14 mouse cellular contexts compared by ENCODE assay signal in the genomic region with DNA sequence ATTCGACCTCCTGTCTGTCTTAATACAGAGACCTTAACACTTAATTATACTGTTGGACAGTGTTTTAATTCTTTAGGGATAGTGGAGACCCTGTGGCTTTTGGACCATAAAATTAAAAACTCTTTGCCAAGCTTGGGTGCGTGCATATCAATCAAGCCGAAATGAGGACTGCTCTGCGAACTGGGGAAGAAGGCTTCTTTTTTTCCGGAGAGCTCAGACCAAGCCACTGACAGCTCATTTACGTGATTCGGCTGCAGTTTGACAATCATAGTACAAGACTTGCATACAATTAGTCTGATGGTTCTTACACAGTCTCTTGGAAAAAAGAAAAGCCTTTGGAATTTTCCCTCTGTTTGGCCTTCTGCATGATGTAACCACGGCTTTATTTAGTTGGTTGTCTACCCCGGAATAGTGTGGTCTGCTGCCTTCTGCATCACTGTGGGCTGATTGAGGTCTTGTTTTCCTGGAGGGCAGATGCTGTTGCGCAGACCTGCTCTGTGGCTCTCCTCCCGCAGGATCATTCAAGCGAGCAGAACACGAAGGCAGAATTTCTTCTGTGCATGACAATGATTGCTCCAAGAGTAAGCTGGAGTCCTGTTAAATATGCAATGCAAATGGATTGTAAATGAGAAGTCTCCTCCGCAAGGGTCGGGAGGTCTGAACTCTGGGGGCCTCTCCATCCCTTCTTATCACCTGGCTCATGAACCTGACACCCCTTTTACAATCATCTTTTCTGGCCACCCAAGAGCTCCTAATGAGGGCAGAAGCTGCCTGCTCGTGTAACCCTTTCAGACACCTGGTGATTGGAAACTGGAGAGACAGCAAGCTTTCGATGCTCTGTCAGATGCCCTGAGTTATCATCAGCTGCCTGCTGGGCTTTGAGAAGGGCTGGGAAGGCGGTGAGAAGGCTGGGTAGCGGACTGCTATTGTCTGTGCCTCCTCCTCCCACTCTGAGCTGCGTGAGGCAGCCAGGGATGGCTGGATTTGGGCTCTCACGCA.
A peak's percentile ranks its signal among the peaks of the same experiment; 100 is the strongest.
DNase-seq lines count a peak whose midpoint lies in the region; ATAC-seq and TF ChIP-seq lines count a peak whose summit lies in the region.
"Had no signal": no experiment of that assay in that cellular context is flagged by ENCODE, and none has a peak within 500 bp of the region (broad histone marks: within the 10 kb centered on the region; RNA-seq: fewer than 3 reads in every experiment).

No protein-coding gene starts in this region.

- no peaks in the 10 kb centered on the region for H3K27me3 ChIP-seq in hindbrain, embryonic 14.5 days (ENCODE audit: control insufficient read depth, insufficient read depth, low read length)
- no peaks in the 10 kb centered on the region for H3K27me3 ChIP-seq in neural tube, embryonic 14.5 days (ENCODE audit: control insufficient read depth, insufficient read depth, low read length)
- no peaks in the 10 kb centered on the region for H3K27me3 ChIP-seq in liver, postnatal 0 days (ENCODE audit: insufficient read depth, low read length)
- H3K27me3 ChIP-seq in stomach, postnatal 0 days (ENCODE audit: control insufficient read depth, insufficient read depth, low read length) = no peaks in the 10 kb centered on the region

- peak overlapping the region; percentile 21 for H3K4me2 ChIP-seq in hindbrain, embryonic 14.5 days (replicated peaks)
- peak overlapping the region; percentile 18; the same call in 1 of the 2 replicates for H3K4me2 ChIP-seq in neural tube, embryonic 14.5 days (ENCODE audit: low read depth, low read length)
- no peak overlapping the region for H3K4me2 ChIP-seq in liver, postnatal 0 days (ENCODE audit: low read depth, low read length)
- H3K4me2 ChIP-seq in stomach, postnatal 0 days (replicated peaks; ENCODE audit: low read depth) = no peak overlapping the region
- H3K4me2 ChIP-seq: heart, embryonic 13.5 days had no signal

- intact Hi-C loops in left cerebral cortex, postnatal 36 days (cut with DNase I) = no loop called here

- H3K36me3 ChIP-seq in hindbrain, embryonic 14.5 days (replicated peaks; ENCODE audit: control insufficient read depth, insufficient read depth) = no peaks in the 10 kb centered on the region
- H3K36me3 ChIP-seq in neural tube, embryonic 14.5 days (ENCODE audit: control insufficient read depth, insufficient read depth, low read length) = no peaks in the 10 kb centered on the region
- no peaks in the 10 kb centered on the region for H3K36me3 ChIP-seq in liver, postnatal 0 days (replicated peaks; ENCODE audit: insufficient read depth, low read length)
- H3K36me3 ChIP-seq in stomach, postnatal 0 days (ENCODE audit: control insufficient read depth, insufficient read depth, low read length) = no peaks in the 10 kb centered on the region
- H3K36me3 ChIP-seq: heart, embryonic 13.5 days had no signal

- no peak for TF ChIP-seq EP300 in liver, postnatal 0 days (IDR thresholded peaks at IDR 0.05; ENCODE audit: low read depth)
- TF ChIP-seq EP300 in stomach, postnatal 0 days (optimal IDR thresholded peaks at IDR 0.05) = no peak

- H3K4me1 ChIP-seq in hindbrain, embryonic 14.5 days (replicated peaks; ENCODE audit: control insufficient read depth, insufficient read depth, low read length) = peaks cover 27% of the 10 kb centered on the region
- H3K4me1 ChIP-seq in neural tube, embryonic 14.5 days (ENCODE audit: control insufficient read depth, insufficient read depth, low read length) = peaks cover 14% of the 10 kb centered on the region
- no peaks in the 10 kb centered on the region for H3K4me1 ChIP-seq in liver, postnatal 0 days (ENCODE audit: insufficient read depth)
- H3K4me1 ChIP-seq in stomach, postnatal 0 days (replicated peaks; ENCODE audit: control insufficient read depth, insufficient read depth) = no peaks in the 10 kb centered on the region
- H3K4me1 ChIP-seq: heart, embryonic 13.5 days had no signal

- TF ChIP-seq CTCF in liver, postnatal 0 days (IDR thresholded peaks at IDR 0.05; ENCODE audit: low read depth) = no peak
- no peak for TF ChIP-seq CTCF in stomach, postnatal 0 days (IDR thresholded peaks at IDR 0.05; ENCODE audit: low read depth)

- peak overlapping the region; percentile 82 for H3K27ac ChIP-seq in hindbrain, embryonic 14.5 days
- peak overlapping the region; percentile 57 for H3K27ac ChIP-seq in neural tube, embryonic 14.5 days (ENCODE audit: low read depth, low read length)
- no peak overlapping the region for H3K27ac ChIP-seq in liver, postnatal 0 days (ENCODE audit: low read depth)
- no peak overlapping the region for H3K27ac ChIP-seq in stomach, postnatal 0 days (replicated peaks)
- H3K27ac ChIP-seq: heart, embryonic 13.5 days had no signal

- 8% methylated on average over 21 of the region's 21 CpGs for WGBS in hindbrain, embryonic 14.5 days
- WGBS in neural tube, embryonic 14.5 days = 9% methylated on average over 21 of the region's 21 CpGs
- 40% methylated on average over 21 of the region's 21 CpGs for WGBS in liver, postnatal 0 days (ENCODE audit: insufficient replicate concordance)
- WGBS in stomach, postnatal 0 days = 27% methylated on average over 21 of the region's 21 CpGs

- peak; percentile 68 for ATAC-seq in hindbrain, embryonic 14.5 days (ENCODE audit: low FRiP score)
- peak; percentile 55 for ATAC-seq in neural tube, embryonic 14.5 days (ENCODE audit: low read depth)
- ATAC-seq in liver, postnatal 0 days = no peak
- ATAC-seq in stomach, postnatal 0 days (ENCODE audit: low FRiP score, low TSS enrichment) = no peak

- peak; percentile 24 to 36 for DNase-seq in left cerebral cortex, postnatal 36 days (ENCODE audit: low spot score in 2 of 2)
- DNase-seq in left cerebral cortex, adult 11 months (ENCODE audit: low spot score) = no peak
- peak; percentile 4 for DNase-seq in embryo, embryonic 9.5 days (ENCODE audit: extremely low spot score)
- DNase-seq in hindbrain, embryonic 14.5 days (ENCODE audit: low spot score) = peak; percentile 53
- no peak for DNase-seq in right cerebral cortex, postnatal 36 days (ENCODE audit: low spot score in 2 of 2)
- DNase-seq in liver, postnatal 0 days = no peak
- DNase-seq in stomach, postnatal 0 days (ENCODE audit: low spot score) = no peak
- DNase-seq: adrenal gland, postnatal 25 days; cerebellum, adult 9-10 months; kidney, adult 9 months; layer of hippocampus, postnatal 36 days; thymus, postnatal 36 days had no signal

- no peak overlapping the region for H3K4me3 ChIP-seq in hindbrain, embryonic 14.5 days (replicated peaks; ENCODE audit: low read length)
- H3K4me3 ChIP-seq in neural tube, embryonic 14.5 days (ENCODE audit: low read depth, low read length) = no peak overlapping the region
- no peak overlapping the region for H3K4me3 ChIP-seq in liver, postnatal 0 days (ENCODE audit: low read depth, low read length)
- no peak overlapping the region for H3K4me3 ChIP-seq in stomach, postnatal 0 days (ENCODE audit: low read depth, low read length)
- H3K4me3 ChIP-seq: heart, embryonic 13.5 days had no signal

- H3K9me3 ChIP-seq in hindbrain, embryonic 14.5 days (ENCODE audit: control insufficient read depth, low read length) = peaks cover 7% of the 10 kb centered on the region
- H3K9me3 ChIP-seq in neural tube, embryonic 14.5 days (ENCODE audit: control insufficient read depth, low read length) = 0 out of 2 replicates have a peak, but pooled peaks cover 5% of the 10 kb centered on the region
- peaks cover 6% of the 10 kb centered on the region for H3K9me3 ChIP-seq in liver, postnatal 0 days (ENCODE audit: low read length)
- peaks cover 4% of the 10 kb centered on the region; the same call in 1 of the 2 replicates for H3K9me3 ChIP-seq in stomach, postnatal 0 days (ENCODE audit: control insufficient read depth, low read length)

- peak overlapping the region; percentile 0; the same call in 1 of the 2 replicates for H3K9ac ChIP-seq in hindbrain, embryonic 14.5 days
- H3K9ac ChIP-seq in neural tube, embryonic 14.5 days (replicated peaks; ENCODE audit: low read depth, low read length) = peak overlapping the region; percentile 34; the same call in 1 of the 2 replicates
- no peak overlapping the region for H3K9ac ChIP-seq in liver, postnatal 0 days (replicated peaks)
- no peak overlapping the region for H3K9ac ChIP-seq in stomach, postnatal 0 days (ENCODE audit: low read length)
- H3K9ac ChIP-seq: heart, embryonic 13.5 days had no signal

Comparison
In these comparisons a context has a peak if more than half of its experiments do, and no peak if none do; other contexts are left out.
1. DNase-seq: peak in left cerebral cortex, postnatal 36 days (2 of 2), embryo, embryonic 9.5 days (single experiment) and hindbrain, embryonic 14.5 days (single experiment); none in left cerebral cortex, adult 11 months (single experiment), right cerebral cortex, postnatal 36 days (0 of 2), liver, postnatal 0 days (single experiment) and stomach, postnatal 0 days (single experiment).
2. ATAC-seq: peak in hindbrain, embryonic 14.5 days (single experiment) and neural tube, embryonic 14.5 days (single experiment); none in liver, postnatal 0 days (single experiment) and stomach, postnatal 0 days (single experiment).
3. H3K27ac ChIP-seq: peak in hindbrain, embryonic 14.5 days (single experiment) and neural tube, embryonic 14.5 days (single experiment); none in liver, postnatal 0 days (single experiment) and stomach, postnatal 0 days (single experiment).
4. H3K4me2 ChIP-seq: peak in hindbrain, embryonic 14.5 days (single experiment) and neural tube, embryonic 14.5 days (single experiment); none in liver, postnatal 0 days (single experiment) and stomach, postnatal 0 days (single experiment).
5. H3K9ac ChIP-seq: peak in hindbrain, embryonic 14.5 days (single experiment) and neural tube, embryonic 14.5 days (single experiment); none in liver, postnatal 0 days (single experiment) and stomach, postnatal 0 days (single experiment).